Mouse (Mus musculus): ENCODE data around the gene Gemin2. TPM values are rescaled to one million over a fixed set of nuclear protein-coding genes. Genes with fewer than 3 reads are reported as not detected.
"Not testable (repeated sequence)": the region's sequence is repeated elsewhere in the genome, so short reads cannot be mapped to it uniquely, and the experiment has no call there.

Gene Gemin2
- total and polyA plus RNA-seq, 2 experiments, result 3.7 to 15.9 TPM

- H3K4me1 ChIP-seq (ENCODE audit: control insufficient read depth, insufficient read depth, low read length), result peaks cover 3% of the 10 kb centered on the region; the same call in 1 of the 2 replicates
These were observed 39.3 kb downstream of the Gemin2 start for GRCm38 (mm10) chr12:59052470-59052869.

GRCm38 (mm10) chr12:59053166-59053565 is 40.0 kb downstream of the Gemin2 start:
- TF ChIP-seq POLR2A (IDR thresholded peaks at IDR 0.05; ENCODE audit: extremely low read depth, insufficient read depth, low read length) (no peak), CTCF (IDR thresholded peaks at IDR 0.05; ENCODE audit: low read depth, low read length) (no peak)

More at GRCm38 (mm10) chr12:59052470-59052869, 39.3 kb downstream of the Gemin2 start:
- TF ChIP-seq POLR2A (IDR thresholded peaks at IDR 0.05; ENCODE audit: extremely low read depth, insufficient read depth, low read length) (no peak), CTCF (IDR thresholded peaks at IDR 0.05; ENCODE audit: low read depth, low read length) (no peak)
- Histone ChIP-seq H3K9ac (ENCODE audit: low read depth, low read length) (no peak overlapping the region), H3K36me3 (ENCODE audit: control insufficient read depth, insufficient read depth, low read length) (peaks cover 19% of the 10 kb centered on the region), H3K27ac (replicated peaks; ENCODE audit: insufficient read depth, low read depth, low read length) (no peak overlapping the region), H3K79me2 (ENCODE audit: control insufficient read depth, insufficient read depth, low read length) (peaks cover 40% of the 10 kb centered on the region), H3K27me3 (ENCODE audit: control insufficient read depth, insufficient read depth, low read length) (no peaks in the 10 kb centered on the region), H3K4me3 (ENCODE audit: insufficient read depth, low read depth, low read length) (no peak overlapping the region)
- 69% methylated on average over 3 of the region's 3 CpGs for WGBS
- no peak for DNase-seq (ENCODE audit: extremely low read depth, low read depth, low spot score)

GRCm38 (mm10) chr12:59053976-59054375 is 40.8 kb downstream of the Gemin2 start:
- H3K9ac ChIP-seq (ENCODE audit: low read depth, low read length), result no peak overlapping the region
- H3K4me1 ChIP-seq (ENCODE audit: control insufficient read depth, insufficient read depth, low read length), result peaks cover 5% of the 10 kb centered on the region; the same call in 1 of the 2 replicates
- H3K36me3 ChIP-seq (ENCODE audit: control insufficient read depth, insufficient read depth, low read length), result peaks cover 11% of the 10 kb centered on the region
- H3K79me2 ChIP-seq (ENCODE audit: control insufficient read depth, insufficient read depth, low read length), result peaks cover 48% of the 10 kb centered on the region
- no peak for TF ChIP-seq POLR2A (IDR thresholded peaks at IDR 0.05; ENCODE audit: extremely low read depth, insufficient read depth, low read length)
- TF ChIP-seq CTCF (IDR thresholded peaks at IDR 0.05; ENCODE audit: low read depth, low read length), result no peak
- DNase-seq (ENCODE audit: extremely low read depth, low read depth, low spot score), result no peak
- H3K27me3 ChIP-seq (ENCODE audit: control insufficient read depth, insufficient read depth, low read length), result no peaks in the 10 kb centered on the region
- no peak overlapping the region for H3K4me3 ChIP-seq (ENCODE audit: insufficient read depth, low read depth, low read length)
- no peak overlapping the region for H3K27ac ChIP-seq (replicated peaks; ENCODE audit: insufficient read depth, low read depth, low read length)

More at GRCm38 (mm10) chr12:59053166-59053565, 40.0 kb downstream of the Gemin2 start:
- Histone ChIP-seq H3K27ac (replicated peaks; ENCODE audit: insufficient read depth, low read depth, low read length) (no peak overlapping the region), H3K79me2 (ENCODE audit: control insufficient read depth, insufficient read depth, low read length) (peaks cover 44% of the 10 kb centered on the region), H3K4me1 (ENCODE audit: control insufficient read depth, insufficient read depth, low read length) (peaks cover 5% of the 10 kb centered on the region; the same call in 1 of the 2 replicates), H3K9ac (ENCODE audit: low read depth, low read length) (no peak overlapping the region), H3K4me3 (ENCODE audit: insufficient read depth, low read depth, low read length) (no peak overlapping the region), H3K27me3 (ENCODE audit: control insufficient read depth, insufficient read depth, low read length) (no peaks in the 10 kb centered on the region), H3K36me3 (ENCODE audit: control insufficient read depth, insufficient read depth, low read length) (peaks cover 16% of the 10 kb centered on the region)
- DNase-seq (ENCODE audit: extremely low read depth, low read depth, low spot score), result no peak
- WGBS, result 92% methylated on average over 5 of the region's 5 CpGs

GRCm38 (mm10) chr12:59055196-59055850 is 42.1 kb downstream of the Gemin2 start:
- H3K4me1 ChIP-seq (ENCODE audit: control insufficient read depth, insufficient read depth, low read length), result peaks cover 6% of the 10 kb centered on the region; the same call in 1 of the 2 replicates
- no peak overlapping the region for H3K27ac ChIP-seq (replicated peaks; ENCODE audit: insufficient read depth, low read depth, low read length)
- peaks cover 57% of the 10 kb centered on the region for H3K79me2 ChIP-seq (ENCODE audit: control insufficient read depth, insufficient read depth, low read length)
- H3K4me3 ChIP-seq (ENCODE audit: insufficient read depth, low read depth, low read length), result no peak overlapping the region
- H3K9ac ChIP-seq (ENCODE audit: low read depth, low read length), result no peak overlapping the region
- no peak for TF ChIP-seq POLR2A (IDR thresholded peaks at IDR 0.05; ENCODE audit: extremely low read depth, insufficient read depth, low read length)
- TF ChIP-seq CTCF (IDR thresholded peaks at IDR 0.05; ENCODE audit: low read depth, low read length), result no peak
- no peak for DNase-seq (ENCODE audit: extremely low read depth, low read depth, low spot score)
- peaks cover 6% of the 10 kb centered on the region for H3K36me3 ChIP-seq (ENCODE audit: control insufficient read depth, insufficient read depth, low read length)
- no peaks in the 10 kb centered on the region for H3K27me3 ChIP-seq (ENCODE audit: control insufficient read depth, insufficient read depth, low read length)
- 81% methylated on average over 4 of the region's 4 CpGs for whole genome bisulfite sequencing

- Histone ChIP-seq H3K36me3 (ENCODE audit: control insufficient read depth, insufficient read depth, low read length) (peaks cover 2% of the 10 kb centered on the region; the same call in 1 of the 2 replicates), H3K4me3 (ENCODE audit: insufficient read depth, low read depth, low read length) (no peak overlapping the region), H3K27me3 (ENCODE audit: control insufficient read depth, insufficient read depth, low read length) (no peaks in the 10 kb centered on the region), H3K4me1 (ENCODE audit: control insufficient read depth, insufficient read depth, low read length) (peaks cover 7% of the 10 kb centered on the region; the same call in 1 of the 2 replicates), H3K9ac (ENCODE audit: low read depth, low read length) (no peak overlapping the region), H3K27ac (replicated peaks; ENCODE audit: insufficient read depth, low read depth, low read length) (no peak overlapping the region), H3K79me2 (ENCODE audit: control insufficient read depth, insufficient read depth, low read length) (peaks cover 61% of the 10 kb centered on the region)
- DNase-seq (ENCODE audit: extremely low read depth, low read depth, low spot score), result no peak
- TF ChIP-seq POLR2A (IDR thresholded peaks at IDR 0.05; ENCODE audit: extremely low read depth, insufficient read depth, low read length) (no peak), CTCF (IDR thresholded peaks at IDR 0.05; ENCODE audit: low read depth, low read length) (no peak)
- WGBS, result 96% methylated on average over 11 of the region's 11 CpGs
These were observed 43.0 kb downstream of the Gemin2 start for GRCm38 (mm10) chr12:59056222-59056621.

GRCm38 (mm10) chr12:59058242-59058641 is 45.0 kb downstream of the Gemin2 start:
- WGBS, result 80% methylated on average over 5 of the region's 5 CpGs
- not testable (repeated sequence) for H3K27me3 ChIP-seq (ENCODE audit: control insufficient read depth, insufficient read depth, low read length); H3K4me3 ChIP-seq (ENCODE audit: insufficient read depth, low read depth, low read length); H3K27ac ChIP-seq (replicated peaks; ENCODE audit: insufficient read depth, low read depth, low read length); H3K9ac ChIP-seq (ENCODE audit: low read depth, low read length); DNase-seq (ENCODE audit: extremely low read depth, low read depth, low spot score); H3K36me3 ChIP-seq (ENCODE audit: control insufficient read depth, insufficient read depth, low read length); H3K4me1 ChIP-seq (ENCODE audit: control insufficient read depth, insufficient read depth, low read length)
- peaks cover 55% of the 10 kb centered on the region for H3K79me2 ChIP-seq (ENCODE audit: control insufficient read depth, insufficient read depth, low read length)
